Mouse (Mus musculus): ENCODE measurements around the gene Gm9970.
A peak's percentile ranks its signal among the peaks of the same experiment; 100 is the strongest.

Gm9970 gene

GRCm38 (mm10) chr5:31240637-31241521 lies at the start of gene Gm9970, which contains the start of gene Nrbp1:
Gene Gm9970 (minus strand): TSS chr5:31241232.
Gene Nrbp1 (plus strand): TSS chr5:31240864.
- DNase-seq (ENCODE audit: extremely low read depth, low read depth) = peak; percentile 89

GRCm38 (mm10) chr5:31289626-31290230 lies 48.7 kb upstream of the Gm9970 start:
- peak; percentile 8 for DNase-seq (ENCODE audit: extremely low read depth, low read depth)

GRCm38 (mm10) chr5:31288655-31289054 lies 47.6 kb upstream of the Gm9970 start:
- DNase-seq (ENCODE audit: extremely low read depth, low read depth) = no peak

GRCm38 (mm10) chr5:31288225-31288624 lies 47.2 kb upstream of the Gm9970 start:
- DNase-seq (ENCODE audit: extremely low read depth, low read depth) = no peak

- no peak for DNase-seq (ENCODE audit: extremely low read depth, low read depth)
These were observed 38.4 kb upstream of the Gm9970 start for GRCm38 (mm10) chr5:31279245-31279988.

GRCm38 (mm10) chr5:31273018-31273417 lies 32.0 kb upstream of the Gm9970 start:
- no peak for DNase-seq (ENCODE audit: extremely low read depth, low read depth)

- no peak for DNase-seq (ENCODE audit: extremely low read depth, low read depth)
These were observed 26.7 kb upstream of the Gm9970 start for GRCm38 (mm10) chr5:31267686-31268085.

GRCm38 (mm10) chr5:31266101-31266500 lies 25.1 kb upstream of the Gm9970 start:
- DNase-seq (ENCODE audit: extremely low read depth, low read depth) = no peak

GRCm38 (mm10) chr5:31257616-31258015 lies 16.6 kb upstream of the Gm9970 start:
- no peak for DNase-seq (ENCODE audit: extremely low read depth, low read depth)

- no peak for DNase-seq (ENCODE audit: extremely low read depth, low read depth)
These were observed 14.9 kb upstream of the Gm9970 start for GRCm38 (mm10) chr5:31255971-31256370.

GRCm38 (mm10) chr5:31255381-31255780 lies 14.3 kb upstream of the Gm9970 start:
- no peak for DNase-seq (ENCODE audit: extremely low read depth, low read depth)

- DNase-seq (ENCODE audit: extremely low read depth, low read depth) = no peak
These were observed 13.9 kb upstream of the Gm9970 start for GRCm38 (mm10) chr5:31254901-31255300.

- DNase-seq (ENCODE audit: extremely low read depth, low read depth) = no peak
These were observed 13.4 kb upstream of the Gm9970 start for GRCm38 (mm10) chr5:31254452-31254851.

GRCm38 (mm10) chr5:31253806-31254205 lies 12.8 kb upstream of the Gm9970 start:
- DNase-seq (ENCODE audit: extremely low read depth, low read depth) = no peak

GRCm38 (mm10) chr5:31252795-31253545 lies 11.9 kb upstream of the Gm9970 start:
- DNase-seq (ENCODE audit: extremely low read depth, low read depth) = no peak

GRCm38 (mm10) chr5:31252151-31252550 lies 11.1 kb upstream of the Gm9970 start:
- no peak for DNase-seq (ENCODE audit: extremely low read depth, low read depth)

- DNase-seq (ENCODE audit: extremely low read depth, low read depth) = no peak
These were observed 10.6 kb upstream of the Gm9970 start, which contains the start of gene Krtcap3 for GRCm38 (mm10) chr5:31251541-31252101. Gene Krtcap3 (plus strand): TSS chr5:31251691.

GRCm38 (mm10) chr5:31250716-31251115 lies 9.7 kb upstream of the Gm9970 start:
- no peak for DNase-seq (ENCODE audit: extremely low read depth, low read depth)

- peak; percentile 12 for DNase-seq (ENCODE audit: extremely low read depth, low read depth)
These were observed 1.2 kb upstream of the Gm9970 start for GRCm38 (mm10) chr5:31242191-31242590.

GRCm38 (mm10) chr5:31241522-31242034 lies 546 bp upstream of the Gm9970 start:
- peak; percentile 41 for DNase-seq (ENCODE audit: extremely low read depth, low read depth)

- no peak for DNase-seq (ENCODE audit: extremely low read depth, low read depth)
These were observed 14.4 kb downstream of the Gm9970 start for GRCm38 (mm10) chr5:31226641-31227040.

Data from MEL-GATA-1-ER (cell line).